Mouse (Mus musculus): ENCODE results near the gene Nms. TPM values are rescaled to one million over a fixed set of nuclear protein-coding genes. Genes with fewer than 3 reads are reported as not detected.

Nms gene
- polyA plus RNA-seq, 1 experiment = not detected

- DNase-seq = peak; percentile 77
- Histone ChIP-seq H3K4me1 (ENCODE audit: control insufficient read depth, insufficient read depth, low read length) (peaks cover 5% of the 10 kb centered on the region; the same call in 1 of the 2 replicates), H3K36me3 (ENCODE audit: control insufficient read depth, insufficient read depth, low read length) (no peaks in the 10 kb centered on the region; the same call in 1 of the 2 replicates), H3K27ac (ENCODE audit: insufficient read depth, low read depth, low read length) (no peak overlapping the region), H3K4me3 (ENCODE audit: insufficient read depth, low read depth, low read length) (no peak overlapping the region), H3K27me3 (replicated peaks; ENCODE audit: control insufficient read depth, insufficient read depth, low read length) (no peaks in the 10 kb centered on the region)
- WGBS = 48% methylated on average over 3 of the region's 3 CpGs
- TF ChIP-seq POLR2A (IDR thresholded peaks at IDR 0.05; ENCODE audit: low read depth, low read length) (no peak), CTCF (conservative IDR thresholded peaks at IDR 0.05; ENCODE audit: insufficient read depth, insufficient read length, low read depth, low read length) (no peak)
Observed at GRCm38 (mm10) chr1:38992365-38992764, 53.4 kb downstream of the Nms start.

Other genes with a start within 250 kb of the Nms start
- 0.34 and 0.38 TPM in 2 replicates for gene Lonrf2, start 102.4 kb upstream of the Nms start, polyA plus RNA-seq (2012; rRNA removed)
- gene Chst10, start 41.0 kb upstream of the Nms start, polyA plus RNA-seq (2012; rRNA removed) = 0.22 and 0.37 TPM in 2 replicates
- gene Pdcl3, start 46.5 kb downstream of the Nms start, polyA plus RNA-seq (2012; rRNA removed) = 32.5 and 39.8 TPM in 2 replicates

All from kidney, adult 2 months (tissue).